Mouse (Mus musculus) intestine, embryonic 15.5 days (tissue): Measurements from ENCODE around the gene Slfn9. TPM values are rescaled to one million over a fixed set of nuclear protein-coding genes. Genes with fewer than 3 reads are reported as not detected.
"Not testable (repeated sequence)": the region's sequence is repeated elsewhere in the genome, so short reads cannot be mapped to it uniquely, and the experiment has no call there.

Experiments used
- ATAC-seq: fragments of 200-750 bp; cut with Nextera tagmentation; 2 replicates; pipeline ENCODE4 v1.8.0; 2017; ENCODE audit warnings: moderate TSS enrichment, moderate library complexity
- H3K27ac ChIP-seq: fragments of 300-500 bp; sonication (generic); 2 replicates; pipeline ENCODE4 v1.5.1; 2015; ENCODE audit warnings: mild to moderate bottlenecking, inconsistent platforms
- H3K27me3 ChIP-seq: fragments of 300-500 bp; sonication (generic); replicated peaks from 2 replicates; pipeline ENCODE4 v1.6.1; 2015; ENCODE audit warnings: inconsistent platforms
- H3K36me3 ChIP-seq: fragments of 300-500 bp; sonication (generic); 2 replicates; pipeline ENCODE4 v1.6.1; 2015; ENCODE audit warnings: inconsistent platforms
- H3K4me1 ChIP-seq: fragments of 300-500 bp; sonication (generic); replicated peaks from 2 replicates; pipeline ENCODE4 v1.6.1; 2015; ENCODE audit warnings: inconsistent platforms
- H3K4me2 ChIP-seq: fragments of 300-500 bp; sonication (generic); replicated peaks from 2 replicates; pipeline ENCODE4 v1.6.1; 2015; ENCODE audit warnings: mild to moderate bottlenecking, inconsistent platforms
- H3K4me3 ChIP-seq: fragments of 300-500 bp; sonication (generic); replicated peaks from 2 replicates; pipeline ENCODE4 v1.5.1; 2015; ENCODE audit warnings: inconsistent platforms
- H3K9ac ChIP-seq: fragments of 300-500 bp; sonication (generic); 2 replicates; pipeline ENCODE4 v1.6.1; 2015; ENCODE audit warnings: inconsistent platforms
- H3K9me3 ChIP-seq: fragments of 300-500 bp; sonication (generic); 2 replicates; pipeline ENCODE4 v1.6.1; 2016; ENCODE audit warnings: inconsistent platforms
- WGBS: fragments of 180-500 bp; shearing (Covaris S2); methylation state at CpG from one replicate; pipeline ENCODE4 v1.1.7; 2015; 5-methylcytosine and 5-hydroxymethylcytosine counted together
- polyA plus RNA-seq: library from polyadenylated mRNA; unstranded; fragments of >200 nt; fragmentation: Nextera tagmentation; extraction: Ambion mirVana; gene quantifications from 2 replicates; pipeline ENCODE4 v1.2.1, GENCODE M21; 2015

Slfn9 gene
- polyA plus RNA-seq, 1 experiment from 2014 or later = 19.6 TPM

DNA sequence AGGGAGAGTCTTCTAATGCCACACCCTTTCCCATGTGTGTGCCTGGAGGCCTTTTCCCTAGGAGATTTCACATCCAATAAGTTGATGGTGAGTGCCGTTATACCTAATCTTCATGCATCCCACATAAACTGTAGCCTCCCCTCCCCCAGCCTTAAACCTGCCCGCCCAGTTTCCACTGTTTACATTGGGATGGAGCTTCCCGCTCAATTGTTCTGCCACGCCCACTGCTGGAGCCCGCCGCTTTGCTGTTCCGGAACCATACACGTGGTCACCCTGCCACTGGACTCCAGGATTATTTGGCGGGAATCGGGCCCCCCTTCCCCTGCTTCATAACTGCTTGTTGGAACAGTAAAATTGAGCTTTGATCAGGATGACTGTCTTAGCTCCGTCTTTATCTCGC lies 2.3 kb downstream of the Slfn9 start:
- Histone ChIP-seq H3K9ac (no peak overlapping the region), H3K36me3 (peaks cover 8% of the 10 kb centered on the region; the same call in 1 of the 2 replicates), H3K27ac (no peak overlapping the region), H3K4me2 (peak overlapping the region; percentile 82), H3K4me1 (peaks cover 10% of the 10 kb centered on the region; the same call in 1 of the 2 replicates), H3K4me3 (0 out of 2 replicates have a peak overlapping the region, but pooled peaks have one; percentile 15), H3K9me3 (no peaks in the 10 kb centered on the region), H3K27me3 (no peaks in the 10 kb centered on the region)
- WGBS = 26% methylated on average over 12 of the region's 12 CpGs
- peak; percentile 52 for ATAC-seq

DNA sequence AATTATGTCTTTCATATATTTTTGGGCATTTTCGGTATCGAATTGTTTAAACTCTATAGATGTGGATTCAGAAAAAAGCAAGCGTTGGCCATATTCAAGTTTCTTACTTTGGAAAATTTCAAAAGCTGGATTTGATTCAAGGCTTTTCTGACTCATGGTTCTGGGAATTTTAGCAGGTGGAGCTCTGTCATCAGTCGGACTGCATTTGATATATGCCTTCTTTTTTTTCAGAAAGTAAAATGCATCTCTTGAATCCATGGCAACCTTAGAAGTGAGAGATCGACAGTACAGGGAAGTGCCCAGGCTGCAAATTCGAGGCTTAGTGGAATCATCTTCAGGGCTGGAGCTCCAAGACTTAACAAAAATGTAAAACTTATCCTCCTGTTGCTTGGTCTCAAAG lies 4.0 kb downstream of the Slfn9 start:
- Histone ChIP-seq H3K27me3 (no peaks in the 10 kb centered on the region), H3K9me3 (no peaks in the 10 kb centered on the region), H3K4me3 (no peak overlapping the region), H3K36me3 (peaks cover 8% of the 10 kb centered on the region; the same call in 1 of the 2 replicates), H3K4me1 (peaks cover 10% of the 10 kb centered on the region; the same call in 1 of the 2 replicates), H3K9ac (no peak overlapping the region), H3K27ac (no peak overlapping the region), H3K4me2 (no peak overlapping the region)
- no peak for ATAC-seq
- WGBS = 87% methylated on average over 6 of the region's 6 CpGs

DNA sequence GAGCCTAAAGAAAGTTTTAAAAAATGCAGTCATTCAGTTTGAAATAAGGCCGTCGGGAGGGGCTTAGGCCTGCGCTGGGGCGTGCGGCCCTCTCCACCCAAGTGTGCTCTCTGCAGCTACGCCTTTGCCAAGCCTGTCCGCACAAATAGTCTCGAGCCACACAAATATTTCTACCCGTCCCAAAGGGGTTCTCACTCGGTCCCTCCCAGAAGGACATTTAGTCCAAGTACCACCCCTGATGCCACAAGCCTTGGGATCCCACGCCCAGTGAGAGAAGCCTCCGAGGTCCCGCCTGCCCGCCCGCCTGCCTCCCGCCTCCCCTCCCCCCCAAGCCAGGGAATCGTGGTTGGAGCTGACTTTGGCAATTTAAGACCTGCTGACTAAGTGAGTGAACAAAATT lies 8.4 kb downstream of the Slfn9 start:
- Histone ChIP-seq H3K27me3 (no peaks in the 10 kb centered on the region), H3K9me3 (no peaks in the 10 kb centered on the region), H3K4me3 (no peak overlapping the region), H3K4me1 (no peaks in the 10 kb centered on the region), H3K27ac (no peak overlapping the region), H3K9ac (no peak overlapping the region), H3K4me2 (no peak overlapping the region), H3K36me3 (peaks cover 11% of the 10 kb centered on the region)
- no peak for ATAC-seq
- WGBS = 88% methylated on average over 17 of the region's 17 CpGs

DNA sequence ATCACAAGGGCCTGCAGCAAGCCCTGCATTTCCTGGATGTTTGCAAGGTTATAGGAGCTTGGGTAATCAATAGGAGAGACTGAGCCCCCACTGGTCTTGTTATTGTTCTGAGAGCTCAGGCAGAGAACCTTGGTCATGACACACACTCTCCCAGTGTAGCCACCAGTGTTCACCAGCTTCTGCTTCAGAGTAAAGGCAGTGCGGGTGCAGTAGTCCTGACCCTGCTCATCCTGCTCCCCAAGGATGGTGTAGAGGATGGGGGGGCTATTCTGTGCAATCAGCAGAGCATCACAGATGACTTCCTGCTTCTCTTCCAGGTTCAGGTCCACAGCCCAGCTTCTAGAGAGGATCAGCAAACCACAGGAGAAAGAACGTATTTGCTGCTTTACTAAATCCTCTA lies 9.2 kb downstream of the Slfn9 start:
- 90% methylated on average over 2 of the region's 2 CpGs for WGBS
- not testable (repeated sequence) for H3K4me1 ChIP-seq, H3K27me3 ChIP-seq, H3K4me3 ChIP-seq, H3K9ac ChIP-seq, ATAC-seq, H3K27ac ChIP-seq, H3K9me3 ChIP-seq, H3K4me2 ChIP-seq
- peaks cover 11% of the 10 kb centered on the region for H3K36me3 ChIP-seq

DNA sequence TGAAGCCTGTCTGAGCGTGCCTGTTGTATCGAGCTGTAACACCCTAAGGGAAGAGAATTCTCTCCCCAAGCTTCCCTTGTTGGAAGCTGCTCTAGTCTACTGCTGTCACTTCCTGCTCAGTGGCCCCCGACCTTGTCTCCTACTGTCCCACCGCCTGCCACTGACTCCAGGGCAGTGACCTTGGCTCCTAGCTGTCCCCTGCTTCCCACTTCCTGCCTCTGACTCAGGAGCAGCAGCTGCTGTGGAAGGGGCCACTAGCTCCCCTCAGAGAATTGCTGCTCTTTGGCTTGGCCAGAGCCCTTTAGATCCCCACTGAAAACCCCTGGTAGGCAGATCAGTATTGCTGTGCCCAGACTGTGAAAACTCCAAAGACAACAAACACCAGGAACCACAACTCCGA lies 17.7 kb downstream of the Slfn9 start:
- no peaks in the 10 kb centered on the region for H3K27me3 ChIP-seq
- H3K4me2 ChIP-seq = no peak overlapping the region
- peaks cover 6% of the 10 kb centered on the region; the same call in 1 of the 2 replicates for H3K4me1 ChIP-seq
- H3K27ac ChIP-seq = no peak overlapping the region
- no peak overlapping the region for H3K9ac ChIP-seq
- no peaks in the 10 kb centered on the region for H3K9me3 ChIP-seq
- H3K36me3 ChIP-seq = no peaks in the 10 kb centered on the region
- ATAC-seq = no peak
- 31% methylated on average over 5 of the region's 5 CpGs for WGBS
- H3K4me3 ChIP-seq = no peak overlapping the region

DNA sequence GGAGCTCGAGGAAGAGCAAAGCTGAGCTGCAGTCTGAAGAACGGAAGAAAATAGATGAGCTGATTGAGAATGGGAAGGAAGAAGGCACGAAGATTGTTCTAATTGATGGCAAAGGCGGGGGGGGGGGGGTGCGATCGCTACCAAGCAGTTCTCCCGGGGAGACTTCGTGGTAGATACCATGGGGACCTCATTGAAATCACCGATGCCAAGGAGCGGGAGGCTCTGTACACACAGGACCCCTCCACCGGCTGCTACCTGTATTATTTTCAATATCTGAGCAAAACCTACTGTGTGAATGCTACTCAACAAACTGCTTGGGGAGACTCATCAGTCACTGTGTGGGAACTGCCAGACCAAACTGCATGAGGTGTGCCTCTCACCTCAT lies 20.0 kb downstream of the Slfn9 start:
- Histone ChIP-seq H3K27me3 (no peaks in the 10 kb centered on the region), H3K27ac (no peak overlapping the region), H3K4me2 (peak overlapping the region; percentile 52; the same call in 1 of the 2 replicates), H3K9me3 (no peaks in the 10 kb centered on the region), H3K4me3 (no peak overlapping the region), H3K4me1 (peaks cover 6% of the 10 kb centered on the region; the same call in 1 of the 2 replicates), H3K9ac (0 out of 2 replicates have a peak overlapping the region, but pooled peaks have one; percentile 5), H3K36me3 (no peaks in the 10 kb centered on the region)
- 80% methylated on average over 11 of the region's 11 CpGs for WGBS
- no peak for ATAC-seq

DNA sequence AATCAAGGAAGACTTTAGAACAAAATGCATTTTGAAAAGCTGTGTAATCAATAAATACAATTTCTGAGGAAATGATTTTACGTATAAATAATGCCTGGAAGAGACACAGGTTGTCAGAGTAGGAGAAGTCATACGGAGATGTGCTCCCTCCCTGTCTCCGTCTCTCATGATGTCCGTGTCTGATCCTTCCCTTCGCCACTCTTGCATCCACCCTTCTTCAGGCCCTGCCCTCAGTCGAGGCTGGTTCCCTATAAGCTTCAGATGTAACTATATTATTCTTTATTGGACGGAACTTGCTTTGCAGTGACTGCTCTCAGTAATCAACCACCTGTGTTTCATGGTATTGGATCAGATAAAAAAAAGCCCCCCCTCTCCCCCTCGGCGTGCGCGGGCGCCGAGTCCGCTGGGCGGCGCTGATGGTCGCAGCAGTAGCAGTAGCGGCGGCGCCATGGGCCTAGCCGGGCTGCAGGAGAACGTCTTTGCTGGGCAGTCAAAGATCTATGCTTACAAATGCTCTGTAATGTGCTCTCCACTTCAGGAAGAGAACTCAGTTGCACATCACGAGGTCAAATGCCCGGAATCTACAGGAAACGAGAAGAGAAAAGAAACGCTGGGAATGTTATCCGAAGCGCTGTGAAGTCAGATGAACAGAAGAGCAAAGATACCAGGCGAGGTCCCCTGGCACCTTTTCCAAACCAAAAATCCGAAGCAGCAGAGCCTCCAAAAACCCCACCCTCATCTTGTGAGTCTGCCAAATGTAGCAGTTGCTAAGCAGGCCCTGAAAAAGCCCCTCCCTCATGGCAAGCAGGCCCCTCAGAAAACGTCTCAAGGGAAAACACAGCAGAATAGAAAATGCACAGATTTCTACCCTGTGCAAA lies 20.7 kb downstream of the Slfn9 start:
- Histone ChIP-seq H3K36me3 (no peaks in the 10 kb centered on the region), H3K4me1 (peaks cover 6% of the 10 kb centered on the region; the same call in 1 of the 2 replicates), H3K4me3 (no peak overlapping the region), H3K4me2 (peak overlapping the region; percentile 52), H3K9ac (0 out of 2 replicates have a peak overlapping the region, but pooled peaks have one; percentile 5), H3K9me3 (no peaks in the 10 kb centered on the region), H3K27me3 (no peaks in the 10 kb centered on the region), H3K27ac (no peak overlapping the region)
- ATAC-seq = peak; percentile 56; the same call in 1 of the 2 replicates
- WGBS = 13% methylated on average over 31 of the region's 31 CpGs

DNA sequence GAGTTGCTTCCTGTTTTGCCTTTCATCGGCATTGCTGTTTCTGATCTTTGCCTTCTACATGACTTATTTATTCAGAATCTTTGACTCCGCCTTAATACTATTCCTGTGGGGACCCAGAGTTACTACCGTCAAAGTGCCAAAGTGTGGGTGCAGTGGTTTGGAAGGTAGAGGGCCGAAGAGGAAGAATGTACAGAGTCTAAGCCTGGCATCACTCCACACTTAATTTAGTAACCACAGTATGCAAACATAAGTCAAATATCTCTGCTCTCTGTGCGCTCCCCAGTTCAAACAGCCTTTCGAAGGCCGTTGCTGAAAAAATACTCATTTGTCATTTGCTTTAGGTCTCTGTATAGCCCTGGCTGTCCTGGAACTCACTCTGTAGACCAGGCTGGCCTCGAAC lies 29.4 kb downstream of the Slfn9 start:
- Histone ChIP-seq H3K4me1 (no peaks in the 10 kb centered on the region), H3K27ac (no peak overlapping the region), H3K9me3 (no peaks in the 10 kb centered on the region), H3K36me3 (no peaks in the 10 kb centered on the region), H3K9ac (no peak overlapping the region), H3K4me3 (no peak overlapping the region), H3K27me3 (no peaks in the 10 kb centered on the region), H3K4me2 (no peak overlapping the region)
- 81% methylated on average over 8 of the region's 8 CpGs for WGBS
- no peak for ATAC-seq

DNA sequence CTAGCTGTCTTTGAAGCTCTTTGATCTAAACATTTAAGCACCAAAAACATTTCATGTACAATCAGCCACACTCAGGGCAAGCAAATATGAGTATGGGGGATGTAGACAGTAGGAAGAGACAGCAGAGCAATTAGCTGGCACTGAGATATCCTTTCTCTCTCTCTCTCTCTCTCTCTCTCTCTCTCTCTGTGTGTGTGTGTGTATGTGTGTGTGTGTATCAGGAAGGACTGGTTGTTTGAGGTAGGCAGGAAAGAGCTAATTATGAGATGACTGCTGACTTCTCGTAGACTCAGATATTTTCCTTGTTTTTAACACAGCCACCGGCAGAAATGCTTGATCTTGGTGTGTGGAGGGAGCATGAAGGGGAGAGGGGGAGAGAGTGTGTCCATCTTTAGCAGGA lies 29.9 kb downstream of the Slfn9 start:
- Histone ChIP-seq H3K4me3 (no peak overlapping the region), H3K36me3 (no peaks in the 10 kb centered on the region), H3K27ac (no peak overlapping the region), H3K27me3 (no peaks in the 10 kb centered on the region), H3K4me1 (no peaks in the 10 kb centered on the region), H3K9me3 (no peaks in the 10 kb centered on the region), H3K9ac (no peak overlapping the region), H3K4me2 (no peak overlapping the region)
- no peak for ATAC-seq
- 54% methylated on average over 2 of the region's 2 CpGs for WGBS

DNA sequence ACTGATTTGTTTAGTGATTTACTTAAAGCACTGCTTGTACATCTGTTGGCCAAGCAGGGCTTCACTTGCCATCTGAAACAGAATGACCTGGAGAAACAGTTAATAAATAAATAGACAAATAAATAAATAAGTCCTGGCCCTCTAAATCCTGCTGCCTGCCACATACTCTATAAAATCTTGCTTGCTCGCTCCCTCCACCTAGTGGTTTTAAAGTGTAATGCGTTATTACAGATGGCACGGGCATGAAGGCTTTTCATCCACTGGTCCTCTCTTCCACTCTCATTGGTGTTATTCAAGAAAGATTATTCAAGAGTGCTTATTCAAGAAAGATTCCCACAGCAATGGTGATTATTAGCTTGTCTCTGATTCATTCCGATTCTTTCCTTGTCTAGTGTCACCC lies 32.0 kb downstream of the Slfn9 start:
- H3K9ac ChIP-seq = no peak overlapping the region
- no peaks in the 10 kb centered on the region for H3K36me3 ChIP-seq
- H3K4me3 ChIP-seq = no peak overlapping the region
- no peak overlapping the region for H3K27ac ChIP-seq
- no peaks in the 10 kb centered on the region for H3K9me3 ChIP-seq
- 21% methylated on average over 4 of the region's 4 CpGs for WGBS
- no peak overlapping the region for H3K4me2 ChIP-seq
- H3K4me1 ChIP-seq = no peaks in the 10 kb centered on the region
- H3K27me3 ChIP-seq = no peaks in the 10 kb centered on the region; the same call in 1 of the 2 replicates
- ATAC-seq = no peak

DNA sequence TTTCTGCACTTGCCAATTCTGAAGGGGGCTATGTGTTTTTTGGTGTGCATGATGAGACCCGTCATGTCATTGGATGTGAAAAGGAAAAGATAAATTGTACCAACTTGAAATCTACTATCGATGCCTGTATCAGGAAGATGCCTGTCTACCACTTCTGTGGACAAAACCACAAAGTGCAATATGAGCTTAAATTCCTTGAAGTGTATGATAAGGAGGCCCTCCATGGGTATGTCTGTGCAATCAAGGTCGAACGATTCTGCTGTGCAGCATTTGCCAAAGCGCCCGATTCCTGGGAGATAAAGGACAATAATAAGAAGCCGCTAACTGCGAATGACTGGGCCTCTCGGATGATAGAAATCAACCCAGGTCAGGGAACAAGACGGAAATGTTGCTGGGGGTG lies 34.7 kb downstream of the Slfn9 start:
- 70% methylated on average over 10 of the region's 10 CpGs for WGBS
- Histone ChIP-seq H3K9ac (no peak overlapping the region), H3K27me3 (peaks cover 7% of the 10 kb centered on the region), H3K4me3 (no peak overlapping the region), H3K27ac (no peak overlapping the region), H3K4me1 (0 out of 2 replicates have a peak, but pooled peaks cover 2% of the 10 kb centered on the region), H3K9me3 (no peaks in the 10 kb centered on the region), H3K36me3 (no peaks in the 10 kb centered on the region), H3K4me2 (no peak overlapping the region)
- no peak for ATAC-seq

DNA sequence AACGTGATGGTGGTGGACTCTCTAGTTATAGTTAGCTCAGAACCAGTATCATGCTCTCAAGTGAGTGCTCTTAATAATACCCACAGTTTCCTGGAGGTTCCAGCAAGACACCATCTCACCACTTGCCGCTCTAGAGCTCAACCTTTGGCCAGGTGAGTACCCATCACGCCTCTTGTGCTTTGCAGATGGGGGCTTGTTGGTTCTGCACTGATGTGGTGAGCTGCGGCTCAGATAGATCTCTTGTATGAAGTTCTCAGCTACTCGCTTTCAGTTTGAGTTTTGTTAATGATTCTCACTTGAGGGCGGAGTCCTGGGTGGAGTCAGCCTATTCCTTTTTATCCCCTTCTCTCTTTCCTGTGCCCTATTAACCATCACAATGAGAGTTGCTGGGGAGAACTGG lies 37.0 kb downstream of the Slfn9 start:
- peaks cover 22% of the 10 kb centered on the region for H3K27me3 ChIP-seq
- 63% methylated on average over 6 of the region's 6 CpGs for WGBS

More for the DNA sequence above, 37.0 kb downstream of the Slfn9 start:
- 0 out of 2 replicates have a peak, but pooled peaks cover 2% of the 10 kb centered on the region for H3K4me1 ChIP-seq
- no peak for ATAC-seq
- H3K9me3 ChIP-seq = no peaks in the 10 kb centered on the region
- no peak overlapping the region for H3K27ac ChIP-seq
- H3K9ac ChIP-seq = no peak overlapping the region
- no peak overlapping the region for H3K4me2 ChIP-seq
- no peak overlapping the region for H3K4me3 ChIP-seq
- no peaks in the 10 kb centered on the region for H3K36me3 ChIP-seq
